Mouse (Mus musculus) gastrocnemius, postnatal 14 days (tissue): ENCODE measurements around the gene Gak. TPM values are rescaled to one million over a fixed set of nuclear protein-coding genes. Genes with fewer than 3 reads are reported as not detected.

Source experiments
- DNase-seq: peaks from one replicate; pipeline ENCODE4 v3.0.0; 2021; ENCODE audit warnings: mixed read lengths
- intact Hi-C: fragments of 180-260 bp; cut with DNase I; formaldehyde crosslinking; loops from one replicate; pipeline ENCODE4 v1.15.1; 2025; ENCODE audit warnings: low total_unique reads
- total RNA-seq, 2 experiments: library from RNA; stranded (reverse); gene quantifications; 2 replicates each; pipeline ENCODE4 v1.2.3; 2021

The Gak gene
- total RNA-seq, 2 experiments from 2014 or later: 14.7 to 15.6 TPM

DNA sequence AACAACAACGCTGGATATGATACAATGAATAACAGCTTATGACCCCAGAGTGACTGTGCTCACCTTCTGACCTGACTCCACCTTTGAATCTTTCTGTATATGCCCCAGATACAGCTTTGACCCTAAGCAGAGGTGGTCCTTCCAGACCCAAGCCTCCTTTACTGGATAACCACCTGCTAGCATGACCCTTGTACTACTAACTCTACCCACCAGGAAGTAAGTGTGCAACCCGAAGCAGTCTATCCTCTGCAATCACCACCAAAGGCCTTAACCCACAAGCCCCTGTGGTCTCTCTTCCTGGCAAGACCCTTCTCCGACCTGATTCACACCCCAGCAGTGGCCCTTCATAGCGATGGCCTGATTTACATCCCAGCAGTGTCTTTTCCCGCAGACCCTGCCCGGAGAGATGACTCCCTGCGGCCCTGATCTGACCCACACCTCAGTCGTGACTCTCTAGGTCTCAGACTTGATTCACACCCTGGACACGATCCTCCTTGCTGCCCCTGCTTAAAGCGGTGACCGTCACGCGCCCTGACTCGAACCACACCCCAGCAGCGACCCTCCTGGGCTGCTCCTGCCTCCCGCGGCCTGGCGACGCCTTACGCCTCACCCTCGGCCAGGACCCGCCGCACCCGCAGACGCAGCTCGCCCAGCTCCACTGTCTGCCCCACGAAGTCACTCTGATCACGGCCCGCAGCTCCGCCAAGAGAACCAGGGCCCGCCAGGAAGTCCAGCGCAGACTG lies 493 bp downstream of the Gak start:
- intact Hi-C loops: no loop called here
- no peak for DNase-seq

- intact Hi-C loops: no loop called here
- DNase-seq: no peak
Observed at GRCm38 (mm10) chr5:108626050-108626660, 3.4 kb downstream of the Gak start.

DNA sequence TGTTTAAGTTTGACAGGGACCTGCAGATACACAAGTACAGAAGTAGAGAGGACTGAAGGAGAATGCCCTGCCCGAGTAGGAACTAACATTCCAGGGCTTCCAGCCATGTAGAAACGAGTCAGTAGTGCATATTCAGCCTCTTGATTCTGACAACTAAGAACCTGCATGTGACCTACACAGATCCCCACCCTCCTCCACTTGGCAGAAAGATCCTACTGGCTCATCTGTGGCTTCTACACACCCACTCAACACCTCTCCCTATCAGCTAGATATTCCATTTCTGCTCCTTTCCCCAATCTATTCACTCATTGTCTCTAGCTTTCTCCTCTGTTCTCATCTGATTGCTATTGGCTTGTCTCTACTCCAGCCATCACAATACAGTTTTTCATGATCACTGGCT lies 7.7 kb downstream of the Gak start:
- intact Hi-C loops: no loop called here

GRCm38 (mm10) chr5:108610426-108610825 lies 19.1 kb downstream of the Gak start:
- no peak for DNase-seq
- intact Hi-C loops: no loop called here

More for the DNA sequence above, 7.7 kb downstream of the Gak start:
- no peak for DNase-seq

DNA sequence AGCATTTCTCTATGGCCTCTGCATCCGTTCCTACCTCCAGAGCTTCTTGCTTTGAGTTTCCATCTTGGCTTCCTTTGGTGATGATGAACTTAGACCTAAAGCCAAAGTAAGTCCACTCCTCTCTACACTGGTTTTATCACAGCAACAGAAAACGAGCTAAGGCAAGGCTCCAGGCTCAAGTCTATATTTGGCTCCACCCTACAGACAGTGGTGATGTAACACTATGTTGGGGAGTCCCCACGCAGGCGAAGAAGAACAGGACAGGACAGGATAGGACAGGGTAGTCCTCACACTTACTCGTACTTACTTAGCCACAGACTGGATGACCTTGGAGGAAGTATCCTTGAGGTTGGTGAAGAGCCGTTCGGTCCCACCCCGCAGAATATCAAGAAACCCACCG lies 27.0 kb downstream of the Gak start:
- DNase-seq: no peak
- intact Hi-C loops: loop anchor here (5.0 kb wide), 1 partner anchor 105 kb away; no protein-coding TSS in a partner anchor

DNA sequence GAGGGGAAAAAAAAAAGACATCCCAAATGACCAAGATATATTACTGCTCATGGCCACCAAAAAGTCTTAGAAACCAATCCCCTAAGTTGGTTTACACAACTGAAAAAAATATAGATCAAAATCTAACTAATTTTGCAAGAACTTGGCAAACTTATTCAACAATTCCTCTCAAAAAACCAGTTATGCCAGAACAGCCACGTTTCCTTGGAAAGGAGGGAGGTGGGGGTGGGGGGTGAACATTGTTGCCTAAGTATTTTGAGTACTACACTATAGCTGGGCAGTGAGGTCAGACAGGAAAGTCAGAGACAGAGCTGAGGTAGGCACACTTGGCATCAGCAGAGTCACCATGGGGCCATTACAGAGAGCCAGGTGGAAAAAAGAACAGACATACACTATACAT lies 29.6 kb downstream of the Gak start:
- intact Hi-C loops: loop anchor here (5.0 kb wide), 1 partner anchor 103 kb away; no protein-coding TSS in a partner anchor
- DNase-seq: no peak

- intact Hi-C loops: no loop called here
- DNase-seq: no peak
Observed at GRCm38 (mm10) chr5:108581361-108581891, 48.1 kb downstream of the Gak start.

- DNase-seq: no peak
- intact Hi-C loops: loop anchor here (10.0 kb wide), 1 partner anchor 148 kb away; no protein-coding TSS in a partner anchor
Observed at GRCm38 (mm10) chr5:108573054-108573453, 56.5 kb downstream of the Gak start.

GRCm38 (mm10) chr5:108570991-108571390 lies 58.6 kb downstream of the Gak start:
- intact Hi-C loops: loop anchor here (10.0 kb wide), 1 partner anchor 146 kb away; no protein-coding TSS in a partner anchor
- DNase-seq: no peak

DNA sequence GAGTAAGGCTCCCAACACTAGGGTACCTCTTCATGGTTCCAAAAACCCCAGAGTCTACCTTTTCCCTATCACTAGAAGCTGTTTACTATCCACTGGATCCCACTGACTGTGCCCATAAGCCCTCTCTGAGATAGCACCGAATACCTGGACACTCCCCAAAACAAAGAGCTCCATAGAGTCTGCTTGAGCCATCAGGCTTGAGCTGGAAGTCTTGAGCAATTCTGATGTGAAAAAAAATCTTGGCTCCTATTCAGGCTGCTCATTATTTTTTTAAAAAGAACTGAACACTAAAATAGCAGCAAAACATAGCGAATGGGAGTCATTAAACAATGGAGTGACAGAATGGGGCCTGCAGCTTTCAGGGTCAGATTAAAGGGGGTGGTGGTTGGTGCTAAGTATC lies 62.5 kb downstream of the Gak start:
- DNase-seq: no peak
- intact Hi-C loops: no loop called here

DNA sequence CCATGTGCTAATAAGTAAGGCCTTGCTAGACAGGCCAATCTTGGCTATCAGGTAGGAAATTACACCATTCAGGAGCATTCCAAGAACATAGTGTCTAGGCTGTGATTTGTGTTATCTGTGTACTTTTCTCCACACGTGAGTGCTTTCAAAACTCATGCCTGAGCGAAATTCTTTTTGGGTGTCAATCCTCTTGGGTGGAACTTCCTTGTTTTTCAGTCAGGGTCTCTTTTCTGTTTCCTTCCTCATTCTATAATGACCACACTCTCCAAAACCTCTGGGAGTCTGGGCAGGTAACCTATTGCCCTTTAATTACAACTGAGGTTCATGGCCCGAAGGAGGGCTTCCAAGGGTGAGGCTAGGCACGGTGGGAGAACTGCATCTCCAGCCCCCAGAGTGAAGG lies 63.0 kb downstream of the Gak start:
- no peak for DNase-seq
- intact Hi-C loops: no loop called here

GRCm38 (mm10) chr5:108565381-108565780 lies 64.2 kb downstream of the Gak start:
- intact Hi-C loops: no loop called here
- DNase-seq: no peak

DNA sequence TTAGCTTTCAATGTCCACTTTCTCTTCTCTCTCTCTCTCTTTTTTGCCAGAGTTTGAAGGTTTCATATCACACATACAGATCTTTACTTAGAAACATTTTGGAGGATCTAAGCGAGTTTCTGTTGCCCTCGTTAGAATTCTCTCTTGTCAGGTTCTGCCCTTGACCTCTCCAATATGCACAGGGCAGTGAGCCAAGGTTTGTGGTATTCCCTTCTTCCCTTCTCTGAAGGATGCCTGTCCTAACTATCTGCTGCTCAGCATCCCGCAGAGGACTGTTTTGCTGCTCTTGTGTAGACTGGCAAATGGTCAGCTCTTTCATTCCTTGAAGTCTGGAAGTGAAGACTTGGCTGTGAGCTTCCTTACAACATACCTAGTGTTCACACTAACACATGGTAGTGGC lies 65.2 kb downstream of the Gak start:
- DNase-seq: no peak
- intact Hi-C loops: no loop called here

- intact Hi-C loops: no loop called here
- DNase-seq: no peak
Observed at GRCm38 (mm10) chr5:108562483-108562882, 67.1 kb downstream of the Gak start.

DNA sequence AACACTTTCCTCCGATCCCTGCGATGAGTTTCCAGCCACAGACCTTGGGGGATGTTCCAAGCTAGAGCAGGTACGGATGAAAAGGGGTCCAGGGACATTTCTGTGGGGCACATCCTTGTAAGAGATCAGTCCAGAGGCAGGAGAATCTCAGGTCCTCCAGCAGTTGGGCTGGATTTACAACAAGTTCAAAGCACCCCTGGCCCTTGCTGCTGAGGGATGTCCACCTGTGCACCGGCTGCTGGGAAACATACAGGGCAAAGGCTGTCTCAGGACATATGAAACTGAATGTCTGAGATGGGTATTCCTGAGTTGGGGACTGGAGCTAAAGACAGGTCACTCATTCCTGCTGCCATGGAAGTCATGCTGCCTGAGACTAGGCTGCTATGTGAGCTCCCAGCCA lies 72.6 kb downstream of the Gak start:
- no peak for DNase-seq
- intact Hi-C loops: no loop called here

- intact Hi-C loops: no loop called here
- no peak for DNase-seq
Observed at GRCm38 (mm10) chr5:108554041-108554440, 75.5 kb downstream of the Gak start.

GRCm38 (mm10) chr5:108550207-108550594 lies 79.4 kb downstream of the Gak start:
- no peak for DNase-seq
- intact Hi-C loops: no loop called here

- intact Hi-C loops: no loop called here
- DNase-seq: peak; percentile 33
Observed at GRCm38 (mm10) chr5:108549489-108550206, 79.9 kb downstream of the Gak start, which contains the start of gene Cplx1. TSS of gene Cplx1 (minus strand) at chr5:108550024.

- intact Hi-C loops: no loop called here
- no peak for DNase-seq
Observed at GRCm38 (mm10) chr5:108549137-108549488, 80.4 kb downstream of the Gak start.

DNA sequence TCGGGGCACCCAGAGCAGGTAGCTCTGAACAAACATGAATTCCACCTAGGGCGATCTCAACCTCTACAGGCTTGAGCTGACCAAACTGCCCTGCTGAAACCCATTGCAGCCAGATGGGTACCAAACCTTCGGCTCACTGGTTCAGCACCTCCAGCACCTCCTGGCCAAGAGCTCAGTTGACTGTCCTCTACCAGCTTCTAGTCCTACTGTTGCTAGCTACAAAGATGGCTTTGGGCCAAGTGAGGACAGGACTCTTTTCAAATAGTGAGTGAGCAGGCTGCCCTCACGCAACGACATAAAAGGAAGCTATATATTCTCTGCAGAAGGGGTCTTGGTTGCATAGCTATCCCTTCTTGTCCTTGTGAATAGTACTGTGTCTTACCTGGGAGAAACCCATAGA lies 81.9 kb downstream of the Gak start:
- no peak for DNase-seq
- intact Hi-C loops: no loop called here
